Mouse (Mus musculus): Measurements from ENCODE around the gene AI661453.
"Not testable (repeated sequence)": the region's sequence is repeated elsewhere in the genome, so short reads cannot be mapped to it uniquely, and the experiment has no call there.

AI661453 gene

GRCm38 (mm10) chr17:47501946-47502706 is 65.7 kb downstream of the AI661453 start, which contains the start of gene Taf8:
Gene Taf8, minus strand, starts transcription at chr17:47502292.
- DNase-seq (ENCODE audit: low spot score in 2 of 2): peak; percentile 80 to 91

GRCm38 (mm10) chr17:47502707-47503045 is 66.3 kb downstream of the AI661453 start:
- DNase-seq (ENCODE audit: low spot score in 2 of 2): not testable (repeated sequence)

GRCm38 (mm10) chr17:47503689-47504088 is 67.3 kb downstream of the AI661453 start:
- no peak for DNase-seq (ENCODE audit: low spot score in 2 of 2)

GRCm38 (mm10) chr17:47504228-47504627 is 67.8 kb downstream of the AI661453 start:
- no peak for DNase-seq (ENCODE audit: low spot score in 2 of 2)

GRCm38 (mm10) chr17:47504941-47505346 is 68.5 kb downstream of the AI661453 start, which contains the start of gene Ccnd3:
Gene Ccnd3, plus strand, starts transcription at chr17:47505051.
- DNase-seq (ENCODE audit: low spot score in 2 of 2): peak in 1 of 2 experiments; percentile 70

GRCm38 (mm10) chr17:47505566-47505965 is 69.2 kb downstream of the AI661453 start:
- no peak for DNase-seq (ENCODE audit: low spot score in 2 of 2)

- DNase-seq (ENCODE audit: low spot score in 2 of 2): no peak
Observed at GRCm38 (mm10) chr17:47506042-47506441, 69.6 kb downstream of the AI661453 start.

- no peak for DNase-seq (ENCODE audit: low spot score in 2 of 2)
Observed at GRCm38 (mm10) chr17:47506697-47507096, 70.3 kb downstream of the AI661453 start.

GRCm38 (mm10) chr17:47507523-47507922 is 71.1 kb downstream of the AI661453 start:
- no peak for DNase-seq (ENCODE audit: low spot score in 2 of 2)

GRCm38 (mm10) chr17:47508012-47508608 is 71.7 kb downstream of the AI661453 start:
- peak; percentile 87 to 92 for DNase-seq (ENCODE audit: low spot score in 2 of 2)

GRCm38 (mm10) chr17:47509031-47509705 is 72.8 kb downstream of the AI661453 start:
- DNase-seq (ENCODE audit: low spot score in 2 of 2): no peak

GRCm38 (mm10) chr17:47511111-47512020 is 75.0 kb downstream of the AI661453 start:
- DNase-seq (ENCODE audit: low spot score in 2 of 2): peak; percentile 90 to 98

- no peak for DNase-seq (ENCODE audit: low spot score in 2 of 2)
Observed at GRCm38 (mm10) chr17:47512956-47513775, 76.8 kb downstream of the AI661453 start.

GRCm38 (mm10) chr17:47515180-47515844 is 78.9 kb downstream of the AI661453 start:
- DNase-seq (ENCODE audit: low spot score in 2 of 2): no peak

- DNase-seq (ENCODE audit: low spot score in 2 of 2): no peak
Observed at GRCm38 (mm10) chr17:47516232-47516631, 79.8 kb downstream of the AI661453 start.

- DNase-seq (ENCODE audit: low spot score in 2 of 2): no peak
Observed at GRCm38 (mm10) chr17:47518205-47518604, 81.8 kb downstream of the AI661453 start.

Measured in left cerebral cortex, adult 9 months (tissue).